Mouse (Mus musculus) macrophage (primary cell): ENCODE data around the gene Zfp277. TPM values are rescaled to one million over a fixed set of nuclear protein-coding genes. Genes with fewer than 3 reads are reported as not detected.

Experiments used
- H3K27ac ChIP-seq: fragments of 350-480 bp; formaldehyde crosslinking; 2 replicates; pipeline ENCODE4 v1.9.0; 2021
- H3K36me3 ChIP-seq: fragments of 350-480 bp; formaldehyde crosslinking; 2 replicates; pipeline ENCODE4 v1.9.0; 2021; ENCODE audit errors: inconsistent target
- H3K4me3 ChIP-seq: fragments of 350-480 bp; formaldehyde crosslinking; 2 replicates; pipeline ENCODE4 v1.9.0; 2021; ENCODE audit errors: inconsistent target
- H3K79me2 ChIP-seq: fragments of 350-480 bp; formaldehyde crosslinking; 2 replicates; pipeline ENCODE4 v1.9.0; 2021; ENCODE audit errors: inconsistent target
- WGBS: methylation state at CpG from one replicate; pipeline ENCODE4 v1.1.7; 2026; ENCODE audit warnings: inconsistent platforms; ENCODE audit not compliant: missing documents; 5-methylcytosine and 5-hydroxymethylcytosine counted together
- polyA plus RNA-seq: library from polyadenylated mRNA; stranded (reverse); fragments of 250-400 nt; gene quantifications from 3 replicates; pipeline ENCODE4 v1.2.4, GENCODE M21; 2018; ENCODE audit warnings: inconsistent platforms

Zfp277 gene
- polyA plus RNA-seq, 1 experiment from 2014 or later: 19.6 TPM

DNA sequence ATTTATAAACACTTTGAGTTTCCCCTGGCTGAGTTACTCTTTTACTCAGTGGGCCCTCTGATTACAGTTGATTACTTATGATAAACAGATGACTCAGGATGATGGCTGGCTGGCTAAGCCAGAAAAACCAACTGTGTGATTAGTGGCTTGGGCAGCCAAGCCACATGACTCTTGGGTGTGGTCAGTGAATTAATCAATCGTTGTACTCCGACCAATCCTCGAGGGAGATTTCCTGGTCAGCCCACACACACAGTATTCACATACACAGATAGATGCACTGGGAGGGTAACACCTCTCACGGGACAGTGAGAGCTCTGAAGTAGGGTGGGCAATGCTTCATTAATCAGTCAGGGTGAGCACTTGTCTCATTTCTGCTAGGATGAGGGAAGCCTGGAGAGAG, 97.5 kb downstream of the Zfp277 start:
- no peak overlapping the region for H3K27ac ChIP-seq
- H3K79me2 ChIP-seq: no peaks in the 10 kb centered on the region
- H3K36me3 ChIP-seq: no peaks in the 10 kb centered on the region
- H3K4me3 ChIP-seq: no peak overlapping the region
- 100% methylated on average over 3 of the region's 4 CpGs for WGBS

DNA sequence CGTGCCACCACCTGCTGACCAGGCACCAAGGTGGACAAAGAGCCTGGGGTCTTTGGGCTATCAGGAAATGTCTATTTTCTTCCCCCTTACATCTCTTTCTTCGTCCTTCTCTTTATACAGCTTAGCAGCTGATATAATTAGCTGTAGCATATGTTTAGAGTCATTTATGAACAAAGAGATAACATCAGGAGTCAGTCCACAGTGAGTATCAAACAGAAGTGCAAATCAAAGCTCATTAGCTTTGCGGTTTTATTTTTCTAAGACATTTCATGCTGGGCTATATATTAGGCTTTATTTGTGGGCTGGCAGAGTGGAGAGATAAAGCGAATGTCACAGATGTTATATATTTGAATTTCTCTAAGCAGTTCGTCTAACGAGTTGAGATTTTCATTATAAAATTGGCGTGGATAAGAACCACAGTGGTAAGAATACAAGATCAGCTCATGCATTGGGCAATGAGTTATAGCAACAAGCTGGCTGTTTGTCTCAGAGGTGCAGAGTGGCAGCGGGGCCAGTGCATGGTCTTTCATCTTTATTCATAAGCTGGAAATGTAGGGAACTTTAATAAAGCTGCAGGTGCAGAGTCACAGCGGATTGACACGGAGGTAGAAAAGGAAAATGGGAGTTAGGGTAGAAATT, 98.5 kb downstream of the Zfp277 start:
- WGBS: 94% methylated on average over 10 of the region's 10 CpGs
- Histone ChIP-seq H3K79me2 (no peaks in the 10 kb centered on the region), H3K27ac (no peak overlapping the region), H3K36me3 (no peaks in the 10 kb centered on the region), H3K4me3 (no peak overlapping the region)

DNA sequence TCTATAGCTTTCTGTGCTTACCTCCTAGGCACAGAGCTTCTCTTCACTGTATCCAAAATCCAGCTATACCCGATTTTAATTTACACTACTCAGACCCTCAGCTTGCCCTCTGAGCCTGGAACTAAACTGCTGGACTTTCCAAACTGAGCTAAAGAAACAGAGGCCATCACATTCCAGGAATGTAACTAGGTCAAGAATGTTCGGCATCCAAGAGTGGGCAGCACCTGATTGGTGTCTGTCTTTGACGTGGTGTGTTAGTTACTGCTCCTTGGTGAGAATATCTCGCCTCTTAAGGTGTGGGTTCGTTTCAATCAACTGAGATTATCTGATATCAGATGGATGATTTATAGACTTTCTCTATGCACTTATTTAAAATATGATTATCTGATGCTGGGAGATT, 104.3 kb downstream of the Zfp277 start:
- Histone ChIP-seq H3K4me3 (no peak overlapping the region), H3K36me3 (no peaks in the 10 kb centered on the region), H3K79me2 (no peaks in the 10 kb centered on the region), H3K27ac (no peak overlapping the region)
- WGBS: 88% methylated on average over 5 of the region's 5 CpGs

DNA sequence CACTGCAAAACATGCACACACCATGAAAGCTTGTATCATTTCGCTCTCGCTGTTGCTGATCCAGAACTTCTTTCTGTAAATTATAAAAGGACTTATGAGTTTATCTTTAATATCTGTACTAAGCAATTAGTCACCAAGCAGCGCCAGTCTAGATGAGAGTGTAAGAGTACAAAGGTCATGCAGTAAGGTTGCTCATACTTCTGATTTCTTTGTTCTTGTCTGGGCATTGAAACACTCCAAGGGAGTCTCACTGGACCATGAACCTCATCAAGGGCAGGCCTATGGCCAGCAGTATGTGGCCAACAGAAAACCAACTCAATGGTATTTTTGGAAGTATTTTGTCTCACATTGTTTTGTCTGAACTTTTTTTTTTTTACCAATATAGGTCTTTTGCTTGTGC, 110.4 kb downstream of the Zfp277 start:
- Histone ChIP-seq H3K4me3 (no peak overlapping the region), H3K36me3 (no peaks in the 10 kb centered on the region), H3K79me2 (no peaks in the 10 kb centered on the region), H3K27ac (no peak overlapping the region)
- WGBS: 100% methylated on average over 3 of the region's 3 CpGs

DNA sequence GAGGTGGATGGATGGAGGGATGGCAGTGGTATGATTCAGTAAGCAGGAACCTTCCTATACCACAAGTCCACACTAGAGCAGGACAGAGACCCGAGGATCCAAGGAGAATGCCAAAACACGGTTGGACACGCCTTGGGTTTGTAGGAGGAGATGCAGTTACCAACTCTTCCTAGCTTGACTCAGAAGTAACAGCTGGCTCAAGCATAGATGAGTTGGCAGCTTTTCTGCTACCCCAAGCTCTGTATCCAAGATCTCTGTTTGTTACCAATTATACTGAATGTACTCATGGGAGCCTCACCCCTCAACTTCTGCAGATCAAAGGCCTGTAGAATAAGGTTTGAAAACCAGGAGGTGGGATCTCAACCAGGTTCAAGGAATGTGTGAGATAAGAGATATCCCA, 114.2 kb downstream of the Zfp277 start:
- no peak overlapping the region for H3K27ac ChIP-seq
- no peak overlapping the region for H3K4me3 ChIP-seq
- no peaks in the 10 kb centered on the region for H3K79me2 ChIP-seq
- H3K36me3 ChIP-seq: 0 out of 2 replicates have a peak, but pooled peaks cover 7% of the 10 kb centered on the region
- 100% methylated on average over 3 of the region's 3 CpGs for WGBS

DNA sequence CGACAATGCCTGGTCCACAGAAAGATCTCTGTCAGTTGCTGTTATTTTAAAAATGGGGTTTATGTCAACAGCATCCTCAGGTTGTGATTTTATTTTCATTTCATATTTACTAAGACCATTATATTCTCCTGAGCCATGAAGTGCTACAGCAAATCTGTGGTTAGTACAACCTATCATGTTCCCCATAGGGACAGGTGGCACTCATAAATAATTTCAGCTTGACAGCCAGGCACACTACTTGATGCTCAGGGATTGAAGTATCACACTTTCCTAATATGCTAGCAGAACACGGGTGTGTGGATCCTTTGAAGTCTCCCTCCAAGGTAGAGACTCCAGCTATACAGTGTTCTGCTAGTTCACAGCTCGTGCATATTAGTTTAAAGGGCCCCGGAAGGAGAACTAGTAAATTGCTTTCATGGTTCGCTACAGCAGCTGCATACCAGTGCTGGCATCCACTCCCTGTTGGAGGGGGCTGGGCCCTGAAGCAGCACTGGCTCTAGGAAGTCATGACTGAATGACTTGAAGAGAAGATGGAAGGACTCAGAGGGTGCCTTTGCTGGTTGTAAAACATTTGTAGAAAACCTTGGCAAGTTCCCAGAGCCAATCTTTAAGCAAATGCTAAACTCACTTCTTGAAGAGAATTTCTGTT, 118.6 kb downstream of the Zfp277 start:
- H3K36me3 ChIP-seq: 0 out of 2 replicates have a peak, but pooled peaks cover 7% of the 10 kb centered on the region
- H3K4me3 ChIP-seq: no peak overlapping the region
- 98% methylated on average over 4 of the region's 5 CpGs for WGBS
- H3K79me2 ChIP-seq: no peaks in the 10 kb centered on the region
- H3K27ac ChIP-seq: no peak overlapping the region

DNA sequence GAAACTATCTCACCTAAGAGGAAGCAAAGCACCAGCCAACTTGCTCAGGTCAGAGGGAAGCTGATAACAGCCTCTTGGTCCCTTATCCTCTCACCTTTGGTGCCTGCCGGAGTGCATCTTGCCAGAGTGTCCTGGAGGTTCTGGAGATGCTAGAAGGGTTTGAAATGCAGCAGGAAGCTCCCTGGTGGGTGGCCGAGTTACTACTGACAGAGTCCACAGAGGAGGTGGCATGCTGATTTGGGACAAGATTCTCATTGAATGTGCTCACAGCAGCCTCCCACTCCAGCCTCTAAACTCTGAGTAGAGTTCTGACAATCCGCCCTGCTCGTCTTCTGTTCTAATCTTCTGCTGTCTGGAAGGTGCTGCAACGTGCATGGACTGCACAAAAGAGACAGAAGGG, 120.1 kb downstream of the Zfp277 start:
- Histone ChIP-seq H3K79me2 (no peaks in the 10 kb centered on the region), H3K36me3 (0 out of 2 replicates have a peak, but pooled peaks cover 7% of the 10 kb centered on the region), H3K27ac (no peak overlapping the region), H3K4me3 (no peak overlapping the region)
- 97% methylated on average over 5 of the region's 5 CpGs for WGBS

DNA sequence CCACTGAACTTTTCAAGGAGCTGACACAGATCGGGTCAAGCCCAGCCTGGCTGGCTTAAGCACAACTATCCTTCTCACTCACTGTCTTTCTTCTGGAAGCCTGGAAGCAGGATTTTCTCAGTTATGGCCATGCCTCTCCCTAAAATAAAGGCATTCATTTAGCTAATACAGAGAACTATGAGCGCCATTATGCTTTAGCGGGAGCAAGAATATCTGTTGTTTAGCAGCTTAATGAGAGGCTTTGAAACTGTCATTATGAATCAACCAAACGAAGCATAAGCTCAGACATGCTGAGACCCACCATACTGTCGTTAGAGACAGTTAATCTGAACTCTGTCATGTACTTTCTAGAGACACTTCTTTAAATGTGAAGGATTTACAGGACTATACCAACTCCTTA, 120.9 kb downstream of the Zfp277 start:
- no peak overlapping the region for H3K27ac ChIP-seq
- no peaks in the 10 kb centered on the region for H3K79me2 ChIP-seq
- 97% methylated on average over 5 of the region's 5 CpGs for WGBS
- 0 out of 2 replicates have a peak, but pooled peaks cover 7% of the 10 kb centered on the region for H3K36me3 ChIP-seq
- no peak overlapping the region for H3K4me3 ChIP-seq

DNA sequence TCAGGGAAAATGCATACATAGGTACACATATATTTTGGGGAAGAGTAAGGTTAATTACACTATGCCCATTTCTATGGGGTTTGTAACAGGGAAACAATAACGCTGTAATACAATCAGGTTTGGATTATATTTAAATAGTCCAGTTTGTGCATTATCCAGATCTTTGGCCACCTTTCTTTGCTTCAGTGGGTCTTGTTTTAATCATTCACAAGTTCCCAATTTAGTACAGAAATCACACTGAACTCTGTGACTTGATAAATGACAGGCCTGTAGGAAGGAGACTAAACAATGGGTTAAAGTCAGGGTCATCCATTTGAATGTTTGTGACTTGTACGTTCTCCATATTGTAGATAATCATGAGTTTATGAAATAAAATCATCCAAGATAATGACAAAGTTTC, 130.6 kb downstream of the Zfp277 start:
- WGBS: 100% methylated on average over 2 of the region's 2 CpGs
- Histone ChIP-seq H3K27ac (no peak overlapping the region), H3K79me2 (no peaks in the 10 kb centered on the region), H3K4me3 (no peak overlapping the region), H3K36me3 (no peaks in the 10 kb centered on the region)

DNA sequence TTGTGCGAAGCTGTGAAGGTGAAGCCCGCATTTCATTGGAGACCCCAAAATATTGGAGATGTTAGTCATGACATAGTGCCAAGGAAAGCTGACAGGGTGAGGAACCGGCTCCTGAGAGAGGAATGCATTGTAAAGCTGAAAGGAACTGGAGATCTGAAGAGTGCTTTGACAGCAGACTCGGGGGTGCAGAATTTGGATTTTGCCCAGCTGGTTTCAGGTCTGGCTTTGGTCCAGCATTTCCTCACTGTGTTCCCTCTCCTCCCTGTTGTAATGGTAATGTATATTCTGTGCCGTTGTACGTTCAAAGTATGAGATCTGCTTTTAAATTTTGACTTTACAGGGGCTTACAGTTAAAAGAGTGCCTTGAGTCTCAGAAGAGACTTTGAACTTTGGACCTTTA, 141.7 kb downstream of the Zfp277 start:
- 85% methylated on average over 6 of the region's 6 CpGs for WGBS

DNA sequence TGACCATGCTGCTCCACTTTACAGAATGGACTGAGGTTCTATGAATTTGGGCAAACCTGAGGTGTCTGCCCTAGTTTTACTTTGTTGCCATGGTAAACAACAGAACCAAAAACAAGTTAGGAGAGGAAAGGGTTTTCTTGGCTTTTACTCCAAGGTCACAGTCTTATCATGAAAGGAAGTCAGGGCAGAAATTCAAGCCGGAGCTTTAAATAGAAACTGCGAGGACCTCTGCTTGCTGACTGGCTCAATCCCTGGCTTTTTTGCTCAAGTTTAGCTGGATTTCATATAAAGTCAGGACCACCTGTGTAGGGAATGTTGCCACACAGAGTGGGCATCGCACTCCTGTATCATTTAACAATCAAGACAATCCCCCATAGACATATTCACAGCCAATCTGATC, 147.1 kb downstream of the Zfp277 start:
- H3K4me3 ChIP-seq: no peak overlapping the region
- H3K27ac ChIP-seq: no peak overlapping the region
- WGBS: 89% methylated on average over 3 of the region's 3 CpGs
- H3K36me3 ChIP-seq: no peaks in the 10 kb centered on the region
- no peaks in the 10 kb centered on the region for H3K79me2 ChIP-seq

More for the DNA sequence above, 141.7 kb downstream of the Zfp277 start:
- Histone ChIP-seq H3K79me2 (no peaks in the 10 kb centered on the region), H3K4me3 (no peak overlapping the region), H3K36me3 (no peaks in the 10 kb centered on the region), H3K27ac (no peak overlapping the region)

DNA sequence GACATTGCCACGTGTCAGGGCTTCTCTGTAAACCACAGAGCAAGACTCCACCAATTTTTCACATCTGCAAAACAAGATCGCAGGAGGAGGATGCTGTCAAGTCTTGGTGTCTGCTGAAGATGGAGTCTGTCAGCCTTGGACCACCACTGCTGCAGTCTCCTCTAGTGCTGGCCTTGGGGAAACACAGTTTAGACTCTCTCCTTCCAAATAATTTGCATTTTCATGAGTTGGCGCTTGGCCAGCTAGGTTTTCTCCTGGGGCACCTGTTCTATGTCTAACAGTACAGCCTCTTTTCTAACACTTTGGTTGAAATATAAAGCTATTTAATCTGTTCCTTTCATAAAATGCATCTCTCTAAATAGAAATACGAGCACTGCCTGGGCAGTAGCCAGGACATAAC, 159.2 kb downstream of the Zfp277 start:
- H3K79me2 ChIP-seq: no peaks in the 10 kb centered on the region
- 76% methylated on average over 4 of the region's 4 CpGs for WGBS
- H3K4me3 ChIP-seq: no peak overlapping the region
- no peak overlapping the region for H3K27ac ChIP-seq
- H3K36me3 ChIP-seq: no peaks in the 10 kb centered on the region

DNA sequence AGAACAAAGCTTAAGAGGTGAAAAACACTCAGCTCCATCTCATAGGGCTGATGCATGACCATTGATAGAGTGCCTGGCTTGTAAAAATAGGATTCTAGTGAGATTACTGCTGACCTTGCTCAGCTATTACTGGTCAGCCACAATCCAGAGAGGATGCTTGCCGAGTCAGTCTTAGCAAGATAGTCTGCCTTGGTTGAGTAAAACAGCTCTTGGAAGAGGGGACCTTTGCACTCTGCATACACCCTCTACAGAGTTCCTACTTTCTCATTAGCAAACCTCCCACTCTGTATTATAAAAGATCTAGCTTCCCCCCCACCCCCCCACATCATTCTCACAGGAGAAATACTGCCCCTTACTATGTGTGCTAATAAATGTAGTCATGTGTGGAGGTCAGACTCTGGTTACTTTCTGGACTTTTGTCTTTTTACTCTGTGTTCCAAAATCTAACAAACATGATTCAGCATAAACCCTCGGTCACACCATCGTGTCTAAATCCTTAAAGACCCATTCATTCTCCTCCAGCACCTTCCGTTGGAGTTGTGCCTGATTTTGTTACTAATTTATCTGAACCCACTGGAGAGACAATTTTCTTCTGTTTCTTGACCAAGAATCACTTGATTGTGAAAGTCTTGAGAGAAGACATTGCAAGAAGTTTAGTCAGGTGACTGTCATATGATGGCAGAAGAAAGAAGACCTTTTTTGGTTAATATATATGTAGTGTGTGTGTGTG, 164.9 kb downstream of the Zfp277 start:
- 87% methylated on average over 4 of the region's 4 CpGs for WGBS
- H3K36me3 ChIP-seq: no peaks in the 10 kb centered on the region
- H3K4me3 ChIP-seq: no peak overlapping the region
- no peak overlapping the region for H3K27ac ChIP-seq
- H3K79me2 ChIP-seq: no peaks in the 10 kb centered on the region

DNA sequence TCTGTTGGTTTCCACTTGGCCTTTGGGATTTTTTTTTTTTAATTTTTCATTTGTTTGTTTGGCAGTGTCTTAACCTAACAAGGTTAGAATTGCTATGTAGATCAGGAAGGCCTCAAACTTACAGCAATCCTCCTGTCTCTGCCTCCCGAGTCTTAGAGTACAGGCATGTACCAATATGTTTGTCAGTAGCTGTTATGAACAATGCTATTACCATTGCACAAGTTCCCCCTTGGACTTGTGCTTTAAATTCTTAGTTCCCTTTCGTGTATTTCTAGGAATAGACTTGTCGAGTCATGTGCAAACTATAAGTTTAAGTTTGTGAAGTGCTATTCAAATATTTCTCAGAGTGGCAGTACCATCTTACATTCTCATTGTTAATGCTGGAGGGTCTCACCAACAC, 168.1 kb downstream of the Zfp277 start:
- Histone ChIP-seq H3K4me3 (no peak overlapping the region), H3K79me2 (no peaks in the 10 kb centered on the region), H3K27ac (no peak overlapping the region), H3K36me3 (no peaks in the 10 kb centered on the region)
- 8% methylated on average over 3 of the region's 3 CpGs for whole genome bisulfite sequencing

DNA sequence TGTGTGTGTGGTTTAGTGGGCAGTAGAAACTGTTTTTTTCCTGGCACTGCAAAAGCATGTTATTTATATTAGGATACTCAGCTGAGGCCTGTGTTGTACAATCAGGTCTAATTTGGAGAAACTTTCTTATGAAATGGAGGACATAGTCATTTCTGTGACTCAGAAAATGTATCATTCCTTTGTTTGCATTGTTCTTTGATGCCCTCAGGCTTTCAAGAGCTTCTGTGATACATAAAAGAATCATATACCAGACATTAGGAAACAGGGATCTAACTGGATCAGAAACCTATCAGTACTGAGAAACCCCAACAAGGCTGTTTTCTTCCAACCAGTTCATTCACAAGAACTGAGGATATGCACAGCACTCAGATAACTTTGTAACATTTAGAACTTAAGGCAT, 170.8 kb downstream of the Zfp277 start:
- no peaks in the 10 kb centered on the region for H3K79me2 ChIP-seq
- no peaks in the 10 kb centered on the region for H3K36me3 ChIP-seq
- no peak overlapping the region for H3K27ac ChIP-seq
- H3K4me3 ChIP-seq: no peak overlapping the region
